Comparison of ENCODE assay signal across 7 mouse cellular contexts in the genomic region with DNA sequence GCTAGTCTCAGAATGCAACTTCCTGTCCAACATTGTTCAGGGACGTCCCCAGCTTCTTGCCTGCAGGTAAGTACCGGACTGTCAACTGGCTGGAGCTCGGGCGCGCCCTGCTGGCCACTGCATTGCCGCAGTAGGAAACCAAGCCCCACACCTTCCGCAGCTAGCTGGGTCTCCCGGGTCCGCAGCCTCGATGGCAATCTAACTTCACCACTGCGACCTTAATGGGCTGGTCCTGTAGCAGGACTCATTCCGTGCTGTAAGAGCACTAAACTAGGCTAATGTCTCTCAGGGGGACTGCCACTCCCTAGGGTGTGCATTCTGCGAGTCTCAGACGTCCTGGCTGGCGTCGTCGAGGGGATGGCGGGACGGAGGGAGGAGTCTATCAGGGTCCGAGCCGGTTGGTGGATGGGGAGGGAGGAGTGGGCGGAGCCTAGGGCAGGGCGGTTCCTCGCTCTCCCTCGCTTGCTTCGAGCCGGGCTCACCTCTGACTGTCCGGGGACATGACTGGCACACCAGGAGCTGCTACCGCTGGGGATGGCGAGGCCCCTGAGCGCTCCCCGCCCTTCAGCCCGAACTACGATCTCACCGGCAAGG. TPM values are rescaled to one million over a fixed set of nuclear protein-coding genes. Genes with fewer than 3 reads are reported as not detected.
DNase-seq lines count a peak whose midpoint lies in the region; ATAC-seq and TF ChIP-seq lines count a peak whose summit lies in the region.

No protein-coding gene starts in this region.

- peaks cover 15% of the 10 kb centered on the region for H3K27me3 ChIP-seq in forebrain, postnatal 0 days (ENCODE audit: insufficient read depth, low read length)
- H3K27me3 ChIP-seq in hindbrain, embryonic 14.5 days (ENCODE audit: control insufficient read depth, insufficient read depth, low read length), result peaks cover 44% of the 10 kb centered on the region
- H3K27me3 ChIP-seq in small intestine, adult 2 months (ENCODE audit: control insufficient read depth, insufficient read depth, low read length), result 0 out of 2 replicates have a peak, but pooled peaks cover 6% of the 10 kb centered on the region

- no peak overlapping the region for H3K27ac ChIP-seq in forebrain, postnatal 0 days (ENCODE audit: low read depth, low read length)
- H3K27ac ChIP-seq in hindbrain, embryonic 14.5 days, result no peak overlapping the region
- H3K27ac ChIP-seq in small intestine, adult 2 months (ENCODE audit: insufficient read depth, low read depth, low read length), result peak overlapping the region; percentile 45

- DNase-seq in WW6 (ENCODE audit: low read depth, low spot score), result peak; percentile 86
- DNase-seq in cerebellum, adult 18-20 months, result peak; percentile 87 to 90
- peak; percentile 54 for DNase-seq in forebrain, postnatal 0 days
- DNase-seq in hindbrain, embryonic 14.5 days (ENCODE audit: low spot score), result peak; percentile 66
- peak; percentile 69 for DNase-seq in left cerebral cortex, postnatal 4 days
- DNase-seq in mesoderm, embryonic 11.5 days (ENCODE audit: low read depth, low spot score), result peak; percentile 79

- H3K4me3 ChIP-seq in forebrain, postnatal 0 days (ENCODE audit: low read depth, low read length), result peak overlapping the region; percentile 19
- peak overlapping the region; percentile 8 for H3K4me3 ChIP-seq in hindbrain, embryonic 14.5 days (replicated peaks; ENCODE audit: low read length)
- peak overlapping the region; percentile 49 for H3K4me3 ChIP-seq in small intestine, adult 2 months (ENCODE audit: low read depth, low read length)

- ATAC-seq in forebrain, postnatal 0 days, result peak; percentile 48
- ATAC-seq in hindbrain, embryonic 14.5 days (ENCODE audit: low FRiP score), result peak; percentile 38; the same call in 1 of the 2 replicates

- WGBS in forebrain, postnatal 0 days, result under 1% methylated on average over 30 of the region's 35 CpGs
- WGBS in hindbrain, embryonic 14.5 days, result under 1% methylated on average over 33 of the region's 35 CpGs
- under 1% methylated on average over 35 of the region's 35 CpGs for WGBS in small intestine, adult 2 months

- peak overlapping the region; percentile 36 for H3K4me2 ChIP-seq in forebrain, postnatal 0 days (ENCODE audit: low read depth)
- H3K4me2 ChIP-seq in hindbrain, embryonic 14.5 days (replicated peaks), result peak overlapping the region; percentile 27

- peak; percentile 74 for TF ChIP-seq POLR2A in small intestine, adult 2 months (IDR thresholded peaks at IDR 0.05; ENCODE audit: low read depth, low read length)

- H3K4me1 ChIP-seq in forebrain, postnatal 0 days (ENCODE audit: insufficient read depth), result no peaks in the 10 kb centered on the region
- H3K4me1 ChIP-seq in hindbrain, embryonic 14.5 days (replicated peaks; ENCODE audit: control insufficient read depth, insufficient read depth, low read length), result no peaks in the 10 kb centered on the region; the same call in 1 of the 2 replicates
- peaks cover 6% of the 10 kb centered on the region for H3K4me1 ChIP-seq in small intestine, adult 2 months (ENCODE audit: control insufficient read depth, insufficient read depth, insufficient read length, low read length)

- intact Hi-C loops in left cerebral cortex, postnatal 4 days (cut with DNase I), result loop anchor here (5.0 kb wide), 1 partner anchor 71 kb away; no protein-coding TSS in a partner anchor

- H3K9me3 ChIP-seq in forebrain, postnatal 0 days (ENCODE audit: low read length), result no peaks in the 10 kb centered on the region
- no peaks in the 10 kb centered on the region for H3K9me3 ChIP-seq in hindbrain, embryonic 14.5 days (ENCODE audit: control insufficient read depth, low read length)

- peak; percentile 75 for TF ChIP-seq CTCF in forebrain, postnatal 0 days (IDR thresholded peaks at IDR 0.05; ENCODE audit: low read depth)
- TF ChIP-seq CTCF in small intestine, adult 2 months (IDR thresholded peaks at IDR 0.05; ENCODE audit: extremely low read depth, insufficient read length, insufficient replicate concordance, low read depth, low read length), result peak; percentile 90

- no peak overlapping the region for H3K9ac ChIP-seq in forebrain, postnatal 0 days
- H3K9ac ChIP-seq in hindbrain, embryonic 14.5 days, result no peak overlapping the region

- H3K36me3 ChIP-seq in forebrain, postnatal 0 days (ENCODE audit: insufficient read depth), result no peaks in the 10 kb centered on the region
- H3K36me3 ChIP-seq in hindbrain, embryonic 14.5 days (replicated peaks; ENCODE audit: control insufficient read depth, insufficient read depth), result no peaks in the 10 kb centered on the region
- H3K36me3 ChIP-seq in small intestine, adult 2 months (ENCODE audit: control insufficient read depth, insufficient read depth, low read length), result no peaks in the 10 kb centered on the region

RNA-seq across cellular contexts. Expression of a gene that starts 9.3 kb away (rescaled TPM):
- total RNA-seq in forebrain, postnatal 0 days (2014; rRNA removed), result 44.2 and 48.5 TPM in 2 replicates
- 68.4 and 73.9 TPM in 2 replicates for polyA plus RNA-seq in forebrain, postnatal 0 days (2015; fragmentation: Nextera tagmentation; extraction: Ambion mirVana)
- polyA plus RNA-seq in hindbrain, embryonic 14.5 days (2014; fragmentation: Nextera tagmentation; extraction: Ambion mirVana), result 60.5 and 65.9 TPM in 2 replicates
- 10 to 100 TPM; 38.7 to 41.3 TPM for total RNA-seq in left cerebral cortex, postnatal 4 days (2021)
- polyA plus RNA-seq in small intestine, adult 2 months (2012; rRNA removed), result 314 and 949 TPM in 2 replicates

RNA-seq across cellular contexts. Expression of a gene that starts 20.0 kb away (rescaled TPM):
- total RNA-seq in forebrain, postnatal 0 days (2014; rRNA removed), result 0.24 TPM in 1 of 2 replicates, not detected in the other
- 0.05 and 0.18 TPM in 2 replicates for polyA plus RNA-seq in forebrain, postnatal 0 days (2015; fragmentation: Nextera tagmentation; extraction: Ambion mirVana)
- not detected in 2 replicates for polyA plus RNA-seq in hindbrain, embryonic 14.5 days (2014; fragmentation: Nextera tagmentation; extraction: Ambion mirVana)
- total RNA-seq in left cerebral cortex, postnatal 4 days (2021), result under 1 TPM; 0.30 to 0.48 TPM
- polyA plus RNA-seq in small intestine, adult 2 months (2012; rRNA removed), result 3.9 and 6.9 TPM in 2 replicates

RNA-seq across cellular contexts. Expression of a gene that starts 33.5 kb away (rescaled TPM):
- total RNA-seq in forebrain, postnatal 0 days (2014; rRNA removed), result 5.4 and 7.6 TPM in 2 replicates
- 8.8 and 9.9 TPM in 2 replicates for polyA plus RNA-seq in forebrain, postnatal 0 days (2015; fragmentation: Nextera tagmentation; extraction: Ambion mirVana)
- polyA plus RNA-seq in hindbrain, embryonic 14.5 days (2014; fragmentation: Nextera tagmentation; extraction: Ambion mirVana), result 10.7 and 11.7 TPM in 2 replicates
- 10 to 100 TPM; 18.1 to 18.2 TPM for total RNA-seq in left cerebral cortex, postnatal 4 days (2021)
- 10.0 and 21.0 TPM in 2 replicates for polyA plus RNA-seq in small intestine, adult 2 months (2012; rRNA removed)

RNA-seq across cellular contexts. Expression of a gene that starts 33.9 kb away (rescaled TPM):
- total RNA-seq in forebrain, postnatal 0 days (2014; rRNA removed), result 19.2 and 20.3 TPM in 2 replicates
- 17.7 and 18.6 TPM in 2 replicates for polyA plus RNA-seq in forebrain, postnatal 0 days (2015; fragmentation: Nextera tagmentation; extraction: Ambion mirVana)
- polyA plus RNA-seq in hindbrain, embryonic 14.5 days (2014; fragmentation: Nextera tagmentation; extraction: Ambion mirVana), result 18.2 and 20.0 TPM in 2 replicates
- 10 to 100 TPM; 12.5 to 15.6 TPM for total RNA-seq in left cerebral cortex, postnatal 4 days (2021)
- polyA plus RNA-seq in small intestine, adult 2 months (2012; rRNA removed), result 22.7 and 35.6 TPM in 2 replicates
